Comparison of ENCODE assay signal across 24 mouse cellular contexts in the genomic region with DNA sequence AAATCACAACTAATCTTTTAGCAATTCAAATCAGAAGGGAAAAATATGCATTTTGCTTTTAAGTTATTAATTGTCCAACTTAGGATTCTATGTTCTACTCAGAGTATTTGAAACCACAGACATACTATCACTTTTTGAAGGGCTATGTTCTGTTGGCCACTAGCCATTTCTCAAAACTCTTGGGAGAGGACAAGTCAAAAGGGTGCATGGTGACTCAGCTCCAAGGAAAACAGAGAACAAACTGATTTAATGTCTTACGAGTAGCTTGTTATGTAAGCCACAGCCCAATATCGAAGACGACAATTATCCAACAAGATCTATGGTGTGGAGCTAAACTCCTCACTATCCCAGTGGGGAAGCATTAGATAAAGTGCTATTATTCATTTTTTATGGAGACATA.
DNase-seq lines count a peak whose midpoint lies in the region; ATAC-seq and TF ChIP-seq lines count a peak whose summit lies in the region.
"Had no signal": no experiment of that assay in that cellular context is flagged by ENCODE, and none has a peak within 500 bp of the region (broad histone marks: within the 10 kb centered on the region; RNA-seq: fewer than 3 reads in every experiment).

No protein-coding gene starts in this region.

- TF ChIP-seq CTCF in lung, postnatal 0 days (IDR thresholded peaks at IDR 0.05), result no peak

- no peak overlapping the region for H3K27ac ChIP-seq in heart, embryonic 11.5 days (ENCODE audit: low read depth, low read length)
- H3K27ac ChIP-seq in lung, postnatal 0 days (ENCODE audit: low read length), result no peak overlapping the region
- H3K27ac ChIP-seq: forebrain, embryonic 15.5 days; hindbrain, embryonic 15.5 days; intestine, embryonic 15.5 days; limb, embryonic 13.5 days; liver, embryonic 13.5 days; lung, embryonic 15.5 days; midbrain, embryonic 15.5 days; neural tube, embryonic 15.5 days had no signal

- H3K9ac ChIP-seq in heart, embryonic 11.5 days (ENCODE audit: low read depth, low read length), result no peak overlapping the region
- no peak overlapping the region for H3K9ac ChIP-seq in lung, postnatal 0 days (replicated peaks; ENCODE audit: low read depth)
- H3K9ac ChIP-seq: forebrain, embryonic 15.5 days; hindbrain, embryonic 15.5 days; intestine, embryonic 15.5 days; limb, embryonic 13.5 days; liver, embryonic 13.5 days; lung, embryonic 15.5 days; midbrain, embryonic 15.5 days; neural tube, embryonic 15.5 days had no signal

- no peak overlapping the region for H3K4me2 ChIP-seq in heart, embryonic 11.5 days
- H3K4me2 ChIP-seq in lung, postnatal 0 days (replicated peaks; ENCODE audit: low read depth, low read length), result no peak overlapping the region
- H3K4me2 ChIP-seq: forebrain, embryonic 15.5 days; hindbrain, embryonic 15.5 days; intestine, embryonic 15.5 days; limb, embryonic 13.5 days; liver, embryonic 13.5 days; lung, embryonic 15.5 days; midbrain, embryonic 15.5 days; neural tube, embryonic 15.5 days had no signal

- DNase-seq in adrenal gland, adult 2 months, result peak; percentile 17
- no peak for DNase-seq in adrenal gland, postnatal 4 days (ENCODE audit: low spot score in 2 of 2)
- peak; percentile 28 to 32 for DNase-seq in heart, adult 9 months (ENCODE audit: low spot score in 2 of 2)
- DNase-seq in lung, postnatal 0 days (ENCODE audit: low spot score), result peak; percentile 12
- DNase-seq in lung, postnatal 4 days, result no peak
- DNase-seq in cerebellum, adult 9-11 months, result no peak
- DNase-seq: cerebellum, adult 11 months; cerebellum, postnatal 14 days; layer of hippocampus, postnatal 36 days; liver, embryonic 13.5 days; spleen, adult 18-20 months; thymus, postnatal 25 days had no signal

- WGBS in heart, embryonic 11.5 days (ENCODE audit: insufficient replicate concordance), result 78% methylated on average over 3 of the region's 3 CpGs
- 56% methylated on average over 3 of the region's 3 CpGs for WGBS in lung, postnatal 0 days

- no peak for TF ChIP-seq EP300 in lung, postnatal 0 days (IDR thresholded peaks at IDR 0.05)

- H3K27me3 ChIP-seq in heart, embryonic 11.5 days (ENCODE audit: control insufficient read depth, insufficient read depth, low read length), result no peaks in the 10 kb centered on the region
- no peaks in the 10 kb centered on the region for H3K27me3 ChIP-seq in lung, postnatal 0 days (replicated peaks; ENCODE audit: insufficient read depth, low read length)
- H3K27me3 ChIP-seq: forebrain, embryonic 15.5 days; hindbrain, embryonic 15.5 days; intestine, embryonic 15.5 days; limb, embryonic 13.5 days; liver, embryonic 13.5 days; lung, embryonic 15.5 days; megakaryocyte, embryonic 14.5 days; midbrain, embryonic 15.5 days; neural tube, embryonic 15.5 days had no signal

- no peak for ATAC-seq in heart, embryonic 11.5 days (replicated peaks; ENCODE audit: insufficient number of reproducible peaks, low FRiP score, low TSS enrichment)
- ATAC-seq in lung, postnatal 0 days, result no peak
- ATAC-seq: CD4-positive, CD25-positive, alpha-beta regulatory T cell, adult 4 months; forebrain, embryonic 15.5 days; intestine, embryonic 15.5 days; midbrain, embryonic 15.5 days; Patski had no signal

- H3K4me3 ChIP-seq in heart, embryonic 11.5 days (ENCODE audit: low read depth, low read length), result no peak overlapping the region
- no peak overlapping the region for H3K4me3 ChIP-seq in lung, postnatal 0 days (ENCODE audit: low read depth, low read length)
- H3K4me3 ChIP-seq: forebrain, embryonic 15.5 days; hindbrain, embryonic 15.5 days; intestine, embryonic 15.5 days; limb, embryonic 13.5 days; liver, embryonic 13.5 days; lung, embryonic 15.5 days; megakaryocyte, embryonic 14.5 days; midbrain, embryonic 15.5 days; myocyte; neural tube, embryonic 15.5 days had no signal

- no peaks in the 10 kb centered on the region for H3K4me1 ChIP-seq in heart, embryonic 11.5 days (ENCODE audit: control insufficient read depth, insufficient read depth, low read length)
- no peaks in the 10 kb centered on the region for H3K4me1 ChIP-seq in lung, postnatal 0 days (ENCODE audit: insufficient read depth, low read depth, low read length)
- H3K4me1 ChIP-seq: forebrain, embryonic 15.5 days; hindbrain, embryonic 15.5 days; intestine, embryonic 15.5 days; limb, embryonic 13.5 days; liver, embryonic 13.5 days; lung, embryonic 15.5 days; megakaryocyte, embryonic 14.5 days; midbrain, embryonic 15.5 days; neural tube, embryonic 15.5 days had no signal

- no peaks in the 10 kb centered on the region for H3K9me3 ChIP-seq in heart, embryonic 11.5 days (replicated peaks; ENCODE audit: control insufficient read depth, low read length)
- H3K9me3 ChIP-seq in lung, postnatal 0 days (ENCODE audit: low read length), result no peaks in the 10 kb centered on the region
- H3K9me3 ChIP-seq: forebrain, embryonic 15.5 days; hindbrain, embryonic 15.5 days; intestine, embryonic 15.5 days; limb, embryonic 13.5 days; liver, embryonic 13.5 days; lung, embryonic 15.5 days; megakaryocyte, embryonic 14.5 days; midbrain, embryonic 15.5 days; neural tube, embryonic 15.5 days had no signal

- no peaks in the 10 kb centered on the region for H3K36me3 ChIP-seq in heart, embryonic 11.5 days (ENCODE audit: control insufficient read depth, insufficient read depth, low read length)
- no peaks in the 10 kb centered on the region for H3K36me3 ChIP-seq in lung, postnatal 0 days (ENCODE audit: insufficient read depth, low read length)
- H3K36me3 ChIP-seq: forebrain, embryonic 15.5 days; hindbrain, embryonic 15.5 days; intestine, embryonic 15.5 days; limb, embryonic 13.5 days; liver, embryonic 13.5 days; lung, embryonic 15.5 days; midbrain, embryonic 15.5 days; neural tube, embryonic 15.5 days had no signal

Comparison
In these comparisons a context has a peak if more than half of its experiments do, and no peak if none do; other contexts are left out.
1. DNase-seq: peak in adrenal gland, adult 2 months (single experiment), heart, adult 9 months (2 of 2) and lung, postnatal 0 days (single experiment); none in adrenal gland, postnatal 4 days (0 of 2), lung, postnatal 4 days (0 of 2) and cerebellum, adult 9-11 months (single experiment).